Mouse (Mus musculus) midbrain, embryonic 11.5 days (tissue): Measurements from ENCODE around the gene Ddx54. TPM values are rescaled to one million over a fixed set of nuclear protein-coding genes. Genes with fewer than 3 reads are reported as not detected.

Source experiments
- ATAC-seq: fragments of 200-750 bp; cut with Nextera tagmentation; 2 replicates; pipeline ENCODE4 v1.8.0; 2017; ENCODE audit warnings: moderate TSS enrichment, moderate library complexity; ENCODE audit not compliant: low FRiP score
- DNase-seq: peaks from one replicate; pipeline ENCODE4 v3.0.0; 2015; ENCODE audit warnings: low spot score; ENCODE audit errors: missing footprints
- H3K27ac ChIP-seq: fragments of 300-500 bp; sonication (generic); 2 replicates; pipeline ENCODE4 v1.5.1; 2014; ENCODE audit warnings: low read depth, low read length
- H3K27me3 ChIP-seq: fragments of 300-500 bp; sonication (generic); 2 replicates; pipeline ENCODE4 v1.6.1; 2014; ENCODE audit warnings: mild to moderate bottlenecking, low read length, moderate library complexity, mixed read lengths; ENCODE audit not compliant: control insufficient read depth, insufficient read depth
- H3K36me3 ChIP-seq: fragments of 300-500 bp; sonication (generic); 2 replicates; pipeline ENCODE4 v1.6.1; 2014; ENCODE audit warnings: mild to moderate bottlenecking, low read length, moderate library complexity, mixed read lengths; ENCODE audit not compliant: control insufficient read depth, insufficient read depth
- H3K4me1 ChIP-seq: fragments of 300-500 bp; sonication (generic); 2 replicates; pipeline ENCODE4 v1.6.1; 2014; ENCODE audit warnings: low read length; ENCODE audit not compliant: control insufficient read depth, insufficient read depth
- H3K4me2 ChIP-seq: fragments of 300-500 bp; sonication (generic); 2 replicates; pipeline ENCODE4 v1.6.1; 2014; ENCODE audit warnings: mild to moderate bottlenecking, moderate library complexity
- H3K4me3 ChIP-seq: fragments of 300-500 bp; sonication (generic); 2 replicates; pipeline ENCODE4 v1.5.1; 2014; ENCODE audit warnings: low read depth, low read length
- H3K9ac ChIP-seq: fragments of 300-500 bp; sonication (generic); 2 replicates; pipeline ENCODE4 v1.6.1; 2014; ENCODE audit warnings: low read length
- H3K9me3 ChIP-seq: fragments of 300-500 bp; sonication (generic); 2 replicates; pipeline ENCODE4 v1.6.1; 2016; ENCODE audit warnings: low read length; ENCODE audit not compliant: control insufficient read depth
- WGBS: fragments of 180-500 bp; shearing (Covaris S2); extraction: QIAGEN DNeasy Blood & Tissue Kit; methylation state at CpG from one replicate; pipeline ENCODE4 v1.1.7; 2014; 5-methylcytosine and 5-hydroxymethylcytosine counted together
- polyA plus RNA-seq: library from polyadenylated mRNA; unstranded; fragments of >200 nt; fragmentation: Nextera tagmentation; extraction: Ambion mirVana; gene quantifications from 2 replicates; pipeline ENCODE4 v1.2.1, GENCODE M21; 2014

Gene Ddx54
- polyA plus RNA-seq, 1 experiment from 2014 or later = 32.2 TPM

GRCm38 (mm10) chr5:120568336-120568768 is 44.2 kb upstream of the Ddx54 start:
- no peak overlapping the region for H3K4me2 ChIP-seq
- no peak overlapping the region for H3K9ac ChIP-seq
- 75% methylated on average over 9 of the region's 9 CpGs for WGBS
- no peaks in the 10 kb centered on the region for H3K9me3 ChIP-seq
- H3K4me3 ChIP-seq = no peak overlapping the region
- H3K4me1 ChIP-seq = peaks cover 34% of the 10 kb centered on the region
- no peaks in the 10 kb centered on the region for H3K36me3 ChIP-seq
- DNase-seq (no peak), ATAC-seq (no peak)
- H3K27ac ChIP-seq = no peak overlapping the region
- no peaks in the 10 kb centered on the region for H3K27me3 ChIP-seq

GRCm38 (mm10) chr5:120568964-120569363 is 43.6 kb upstream of the Ddx54 start:
- no peak overlapping the region for H3K4me3 ChIP-seq
- DNase-seq (no peak), ATAC-seq (no peak)
- H3K27me3 ChIP-seq = no peaks in the 10 kb centered on the region
- no peak overlapping the region for H3K27ac ChIP-seq
- H3K9ac ChIP-seq = no peak overlapping the region
- no peaks in the 10 kb centered on the region for H3K36me3 ChIP-seq
- no peaks in the 10 kb centered on the region for H3K9me3 ChIP-seq
- WGBS = 93% methylated on average over 4 of the region's 4 CpGs
- peaks cover 32% of the 10 kb centered on the region for H3K4me1 ChIP-seq
- H3K4me2 ChIP-seq = no peak overlapping the region

GRCm38 (mm10) chr5:120569791-120570190 is 42.7 kb upstream of the Ddx54 start:
- H3K4me3 ChIP-seq = no peak overlapping the region
- DNase-seq = no peak
- H3K4me1 ChIP-seq = peaks cover 32% of the 10 kb centered on the region
- H3K27ac ChIP-seq = no peak overlapping the region
- WGBS = 93% methylated on average over 3 of the region's 3 CpGs
- no peaks in the 10 kb centered on the region for H3K36me3 ChIP-seq
- no peak for ATAC-seq
- H3K9ac ChIP-seq = no peak overlapping the region
- H3K27me3 ChIP-seq = no peaks in the 10 kb centered on the region
- H3K9me3 ChIP-seq = no peaks in the 10 kb centered on the region
- no peak overlapping the region for H3K4me2 ChIP-seq

GRCm38 (mm10) chr5:120570289-120570897 is 42.1 kb upstream of the Ddx54 start:
- Histone ChIP-seq H3K4me1 (peaks cover 32% of the 10 kb centered on the region), H3K9me3 (no peaks in the 10 kb centered on the region), H3K36me3 (no peaks in the 10 kb centered on the region), H3K9ac (no peak overlapping the region), H3K4me2 (no peak overlapping the region), H3K4me3 (no peak overlapping the region), H3K27ac (no peak overlapping the region), H3K27me3 (no peaks in the 10 kb centered on the region)
- no peak for ATAC-seq
- no peak for DNase-seq
- WGBS = 86% methylated on average over 11 of the region's 11 CpGs

DNA sequence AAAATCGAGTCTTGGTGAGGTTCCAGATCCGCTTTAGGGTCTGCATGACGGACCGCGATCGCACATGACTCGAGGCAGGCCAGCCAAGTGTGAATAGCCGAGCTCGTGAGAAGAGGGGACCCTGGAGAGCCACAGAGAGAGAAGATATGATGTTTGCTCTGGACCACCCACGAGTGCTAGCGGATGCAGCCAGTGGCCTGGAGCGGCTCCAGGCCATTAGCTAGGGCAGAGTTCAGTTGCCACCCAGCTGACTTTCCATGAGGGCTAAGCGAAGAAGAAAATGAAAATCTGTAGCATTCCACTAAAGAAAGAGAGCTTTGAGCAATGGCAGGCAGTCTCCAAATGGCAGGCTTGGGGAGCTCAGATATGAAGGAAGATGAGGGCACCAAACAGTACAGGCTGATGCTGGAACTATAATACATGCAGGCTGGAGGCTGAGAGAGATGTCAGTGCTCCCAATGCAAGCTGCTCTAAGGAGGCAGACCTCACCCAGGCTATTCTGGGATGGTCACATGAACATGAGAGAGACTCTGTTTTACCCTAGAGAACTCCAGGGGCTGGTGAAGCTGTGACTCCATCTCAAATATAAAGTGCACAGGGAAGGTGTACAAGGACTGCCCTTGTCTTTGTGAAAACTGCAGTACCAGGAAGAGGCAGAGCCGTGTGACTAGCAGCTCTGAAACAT is 41.3 kb upstream of the Ddx54 start:
- ATAC-seq = no peak
- DNase-seq = no peak
- WGBS = 62% methylated on average over 14 of the region's 14 CpGs
- Histone ChIP-seq H3K27ac (no peak overlapping the region), H3K36me3 (no peaks in the 10 kb centered on the region), H3K4me3 (no peak overlapping the region), H3K9ac (no peak overlapping the region), H3K9me3 (no peaks in the 10 kb centered on the region), H3K4me1 (peaks cover 27% of the 10 kb centered on the region), H3K27me3 (no peaks in the 10 kb centered on the region), H3K4me2 (no peak overlapping the region)

- Histone ChIP-seq H3K27ac (no peak overlapping the region), H3K9me3 (no peaks in the 10 kb centered on the region), H3K27me3 (no peaks in the 10 kb centered on the region), H3K4me1 (peaks cover 9% of the 10 kb centered on the region; the same call in 1 of the 2 replicates), H3K36me3 (no peaks in the 10 kb centered on the region), H3K9ac (no peak overlapping the region), H3K4me2 (no peak overlapping the region), H3K4me3 (no peak overlapping the region)
- DNase-seq = no peak
- no peak for ATAC-seq
- 77% methylated on average over 10 of the region's 10 CpGs for WGBS
These were observed 38.0 kb upstream of the Ddx54 start for GRCm38 (mm10) chr5:120574469-120575063.

- no peak overlapping the region for H3K4me2 ChIP-seq
- DNase-seq = no peak
- peaks cover 6% of the 10 kb centered on the region; the same call in 1 of the 2 replicates for H3K4me1 ChIP-seq
- H3K27ac ChIP-seq = no peak overlapping the region
- no peaks in the 10 kb centered on the region for H3K27me3 ChIP-seq
- no peak overlapping the region for H3K4me3 ChIP-seq
- WGBS = 86% methylated on average over 11 of the region's 11 CpGs
- no peak overlapping the region for H3K9ac ChIP-seq
- H3K9me3 ChIP-seq = no peaks in the 10 kb centered on the region
- no peak for ATAC-seq
- no peaks in the 10 kb centered on the region for H3K36me3 ChIP-seq
These were observed 35.7 kb upstream of the Ddx54 start for GRCm38 (mm10) chr5:120576781-120577301.

- DNase-seq (no peak), ATAC-seq (no peak)
- no peak overlapping the region for H3K9ac ChIP-seq
- H3K9me3 ChIP-seq = no peaks in the 10 kb centered on the region
- no peak overlapping the region for H3K4me2 ChIP-seq
- no peaks in the 10 kb centered on the region for H3K27me3 ChIP-seq
- H3K27ac ChIP-seq = no peak overlapping the region
- H3K36me3 ChIP-seq = no peaks in the 10 kb centered on the region
- H3K4me1 ChIP-seq = peaks cover 6% of the 10 kb centered on the region; the same call in 1 of the 2 replicates
- WGBS = 55% methylated on average over 10 of the region's 10 CpGs
- no peak overlapping the region for H3K4me3 ChIP-seq
These were observed 34.6 kb upstream of the Ddx54 start for GRCm38 (mm10) chr5:120577935-120578441.
